Mouse (Mus musculus) embryonic fibroblast, embryonic 13.5 days (primary cell): Measurements from ENCODE around the gene Bahd1.

Experiments used
- CTCF ChIP-seq: IDR thresholded peaks from 2 replicates; pipeline ENCODE4 v1.5.1; 2011; ENCODE audit warnings: mild to moderate bottlenecking, control low read depth, low read length, moderate library complexity, borderline replicate concordance; ENCODE audit not compliant: insufficient read depth
- POLR2A ChIP-seq: IDR thresholded peaks from 2 replicates; pipeline ENCODE4 v1.6.1; 2011; ENCODE audit warnings: low read depth, mild to moderate bottlenecking, control low read depth, low read length, moderate library complexity

DNA sequence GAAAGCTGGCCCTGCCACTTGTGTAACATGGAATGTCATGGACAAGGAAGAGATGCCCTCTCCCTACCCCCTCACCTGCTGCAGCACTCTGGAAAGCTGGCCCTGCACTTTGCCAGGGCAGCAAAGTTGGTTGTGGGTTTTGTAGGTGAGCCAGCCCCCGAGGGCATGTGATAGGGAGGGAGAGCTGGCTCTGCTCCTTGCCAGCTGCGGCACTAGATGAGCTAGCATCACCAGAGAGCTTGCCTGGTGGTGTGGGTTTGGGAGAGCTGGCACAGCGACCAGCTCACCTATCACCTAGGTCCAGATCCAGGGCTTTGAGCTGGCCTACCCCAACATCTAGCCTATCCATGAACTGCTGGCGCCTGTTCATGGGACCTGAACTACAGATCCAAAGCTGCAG, 48.6 kb downstream of the Bahd1 start:
- TF ChIP-seq CTCF, result no peak
- TF ChIP-seq POLR2A, result no peak
